Comparison of ENCODE assay signal across 13 mouse cellular contexts in genomic region chr16:57845416-57845815, GRCm38 (mm10).
DNase-seq lines count a peak whose midpoint lies in the region; TF ChIP-seq lines count a peak whose summit lies in the region.
"Had no signal": no experiment of that assay in that cellular context is flagged by ENCODE, and none has a peak within 500 bp of the region (broad histone marks: within the 10 kb centered on the region; RNA-seq: fewer than 3 reads in every experiment).

No protein-coding gene starts in this region.

- peak; percentile 64 for DNase-seq in adrenal gland, postnatal 10 days
- no peak for DNase-seq in adrenal gland, postnatal 4 days (ENCODE audit: low spot score in 2 of 2)
- DNase-seq in kidney, postnatal 10 days, result peak; percentile 66
- DNase-seq in kidney, adult 9 months, result no peak
- peak; percentile 70 for DNase-seq in 3T3-L1 (ENCODE audit: low read depth, low spot score)
- peak; percentile 57 for DNase-seq in embryonic facial prominence, embryonic 10.5 days (ENCODE audit: low spot score)
- no peak for DNase-seq in cerebellum, adult 2 months
- no peak for DNase-seq in gastrocnemius, postnatal 4 days (ENCODE audit: low spot score in 2 of 2)
- DNase-seq: gastrocnemius, postnatal 25 days; kidney, adult 2 months had no signal

- no peaks in the 10 kb centered on the region for H3K36me3 ChIP-seq in embryonic facial prominence, embryonic 10.5 days (replicated peaks)
- H3K36me3 ChIP-seq: embryonic facial prominence, embryonic 13.5 days; forebrain, embryonic 15.5 days; limb, embryonic 13.5 days had no signal

- no peaks in the 10 kb centered on the region for H3K27me3 ChIP-seq in embryonic facial prominence, embryonic 10.5 days (replicated peaks; ENCODE audit: low read depth, poor library complexity, severe bottlenecking)
- no peaks in the 10 kb centered on the region for H3K27me3 ChIP-seq in cerebellum, adult 2 months (ENCODE audit: control insufficient read depth, insufficient read depth, low read length)
- H3K27me3 ChIP-seq: embryonic facial prominence, embryonic 13.5 days; limb, embryonic 13.5 days had no signal

- H3K4me3 ChIP-seq in embryonic facial prominence, embryonic 10.5 days, result no peak overlapping the region
- H3K4me3 ChIP-seq in cerebellum, adult 2 months (replicated peaks; ENCODE audit: insufficient read depth, low read depth, low read length), result no peak overlapping the region
- H3K4me3 ChIP-seq: embryonic facial prominence, embryonic 13.5 days; forebrain, embryonic 15.5 days; limb, embryonic 13.5 days had no signal

- H3K27ac ChIP-seq in embryonic facial prominence, embryonic 10.5 days (replicated peaks), result no peak overlapping the region
- H3K27ac ChIP-seq in cerebellum, adult 2 months (ENCODE audit: insufficient read depth, low read length), result no peak overlapping the region
- H3K27ac ChIP-seq: embryonic facial prominence, embryonic 13.5 days; forebrain, embryonic 15.5 days; limb, embryonic 13.5 days had no signal

- H3K4me1 ChIP-seq in embryonic facial prominence, embryonic 10.5 days, result no peaks in the 10 kb centered on the region
- no peaks in the 10 kb centered on the region for H3K4me1 ChIP-seq in cerebellum, adult 2 months (ENCODE audit: control insufficient read depth, insufficient read depth, low read length)
- H3K4me1 ChIP-seq: embryonic facial prominence, embryonic 13.5 days; forebrain, embryonic 15.5 days; limb, embryonic 13.5 days had no signal

- no peak for TF ChIP-seq CTCF in cerebellum, adult 2 months (IDR thresholded peaks at IDR 0.05; ENCODE audit: borderline replicate concordance, insufficient read depth, low read depth, low read length)

- H3K9me3 ChIP-seq in embryonic facial prominence, embryonic 10.5 days, result no peaks in the 10 kb centered on the region
- H3K9me3 ChIP-seq: embryonic facial prominence, embryonic 13.5 days; forebrain, embryonic 15.5 days; limb, embryonic 13.5 days had no signal

- TF ChIP-seq POLR2A in cerebellum, adult 2 months (IDR thresholded peaks at IDR 0.05; ENCODE audit: borderline replicate concordance, insufficient read depth, low read length), result no peak

Comparison
In these comparisons a context has a peak if more than half of its experiments do, and no peak if none do; other contexts are left out.
1. DNase-seq: peak in adrenal gland, postnatal 10 days (single experiment), kidney, postnatal 10 days (single experiment), 3T3-L1 (single experiment) and embryonic facial prominence, embryonic 10.5 days (single experiment); none in adrenal gland, postnatal 4 days (0 of 2), kidney, adult 9 months (single experiment), cerebellum, adult 2 months (0 of 2) and gastrocnemius, postnatal 4 days (0 of 2).